Mouse (Mus musculus) adrenal gland, postnatal 25 days (tissue): ENCODE data around the gene Rarg. TPM values are rescaled to one million over a fixed set of nuclear protein-coding genes. Genes with fewer than 3 reads are reported as not detected.

ENCODE experiments used
- DNase-seq: peaks from one replicate; pipeline ENCODE4 v3.0.0; 2021; ENCODE audit warnings: mixed read lengths
- total RNA-seq: library from RNA; stranded (reverse); gene quantifications from 2 replicates; pipeline ENCODE4 v1.2.3, GENCODE M21; 2021

The Rarg gene
- total RNA-seq, 1 experiment from 2014 or later, result 25.7 TPM

GRCm38 (mm10) chr15:102256431-102257201, 701 bp downstream of the Rarg start:
- DNase-seq, result no peak

GRCm38 (mm10) chr15:102255547-102256255, 1.6 kb downstream of the Rarg start:
- no peak for DNase-seq

GRCm38 (mm10) chr15:102250521-102250920, 6.8 kb downstream of the Rarg start:
- DNase-seq, result no peak

- no peak for DNase-seq
These were observed 7.3 kb downstream of the Rarg start for GRCm38 (mm10) chr15:102249967-102250366.

- no peak for DNase-seq
These were observed 8.0 kb downstream of the Rarg start for GRCm38 (mm10) chr15:102249251-102249691.

- no peak for DNase-seq
These were observed 8.5 kb downstream of the Rarg start for GRCm38 (mm10) chr15:102248812-102249191.

- DNase-seq, result no peak
These were observed 9.0 kb downstream of the Rarg start for GRCm38 (mm10) chr15:102248131-102248811.

GRCm38 (mm10) chr15:102247252-102248130, 9.8 kb downstream of the Rarg start:
- DNase-seq, result peak; percentile 73

GRCm38 (mm10) chr15:102246866-102247251, 10.5 kb downstream of the Rarg start:
- peak; percentile 96 for DNase-seq

GRCm38 (mm10) chr15:102245891-102246741, 11.2 kb downstream of the Rarg start:
- peak; percentile 71 for DNase-seq

GRCm38 (mm10) chr15:102245461-102245881, 11.8 kb downstream of the Rarg start:
- no peak for DNase-seq

GRCm38 (mm10) chr15:102244306-102245191, 12.8 kb downstream of the Rarg start:
- DNase-seq, result no peak

- peak; percentile 60 for DNase-seq
These were observed 13.8 kb downstream of the Rarg start for GRCm38 (mm10) chr15:102243229-102244190.

- no peak for DNase-seq
These were observed 14.7 kb downstream of the Rarg start for GRCm38 (mm10) chr15:102242404-102243228.

GRCm38 (mm10) chr15:102240607-102241006, 16.7 kb downstream of the Rarg start:
- DNase-seq, result peak; percentile 38

GRCm38 (mm10) chr15:102239851-102240250, 17.5 kb downstream of the Rarg start:
- no peak for DNase-seq

- DNase-seq, result peak; percentile 88
These were observed 18.1 kb downstream of the Rarg start for GRCm38 (mm10) chr15:102239260-102239590.
